Mouse (Mus musculus): ENCODE measurements around the gene Ccdc88a. TPM values are rescaled to one million over a fixed set of nuclear protein-coding genes. Genes with fewer than 3 reads are reported as not detected.

Gene Ccdc88a
- polyA plus RNA-seq, 1 experiment from 2014 or later, result 41.3 TPM

- WGBS, result 89% methylated on average over 2 of the region's 2 CpGs
Measured at GRCm38 (mm10) chr11:29400374-29400773, 26.9 kb downstream of the Ccdc88a start.

DNA sequence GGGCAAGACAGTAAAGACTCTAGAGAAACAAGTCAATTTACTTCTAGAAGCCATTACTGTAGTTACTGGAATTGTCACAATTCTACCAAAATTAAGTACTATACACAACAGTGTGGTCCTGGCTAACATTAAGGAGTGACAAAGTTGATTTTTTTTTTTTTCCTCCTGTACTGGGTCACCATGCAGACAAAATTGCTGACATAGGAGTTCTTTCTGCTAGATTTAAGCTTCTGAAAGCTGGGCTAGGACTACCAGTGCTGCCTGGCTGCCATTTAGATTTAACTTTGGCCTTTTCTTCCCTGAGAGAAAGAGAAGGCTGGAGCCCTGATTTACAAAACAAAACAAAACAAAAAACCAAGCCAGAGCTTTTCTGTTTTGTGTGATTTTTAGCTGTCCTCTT is 32.8 kb downstream of the Ccdc88a start:
- no peak for DNase-seq (ENCODE audit: low spot score)
- ATAC-seq, result no peak
- Histone ChIP-seq H3K27ac (ENCODE audit: low read depth, low read length) (no peak overlapping the region), H3K36me3 (ENCODE audit: control insufficient read depth, insufficient read depth, low read length) (0 out of 2 replicates have a peak, but pooled peaks cover 2% of the 10 kb centered on the region), H3K4me2 (ENCODE audit: low read length) (no peak overlapping the region), H3K27me3 (replicated peaks; ENCODE audit: control insufficient read depth, insufficient read depth, low read length) (no peaks in the 10 kb centered on the region), H3K4me1 (ENCODE audit: control insufficient read depth, insufficient read depth, low read length) (no peaks in the 10 kb centered on the region), H3K9me3 (replicated peaks; ENCODE audit: control insufficient read depth, low read length) (no peaks in the 10 kb centered on the region), H3K9ac (ENCODE audit: low read length) (no peak overlapping the region), H3K4me3 (ENCODE audit: low read depth, low read length) (no peak overlapping the region)

More at GRCm38 (mm10) chr11:29400374-29400773, 26.9 kb downstream of the Ccdc88a start:
- Histone ChIP-seq H3K9me3 (replicated peaks; ENCODE audit: control insufficient read depth, low read length) (no peaks in the 10 kb centered on the region), H3K4me1 (ENCODE audit: control insufficient read depth, insufficient read depth, low read length) (no peaks in the 10 kb centered on the region), H3K9ac (ENCODE audit: low read length) (no peak overlapping the region), H3K27me3 (replicated peaks; ENCODE audit: control insufficient read depth, insufficient read depth, low read length) (no peaks in the 10 kb centered on the region), H3K27ac (ENCODE audit: low read depth, low read length) (no peak overlapping the region), H3K4me3 (ENCODE audit: low read depth, low read length) (no peak overlapping the region), H3K36me3 (ENCODE audit: control insufficient read depth, insufficient read depth, low read length) (0 out of 2 replicates have a peak, but pooled peaks cover 2% of the 10 kb centered on the region), H3K4me2 (ENCODE audit: low read length) (no peak overlapping the region)
- ATAC-seq, result no peak
- DNase-seq (ENCODE audit: low spot score), result no peak

- WGBS, result 94% methylated on average over 3 of the region's 3 CpGs
Measured at GRCm38 (mm10) chr11:29423496-29423895, 50.0 kb downstream of the Ccdc88a start.

GRCm38 (mm10) chr11:29428774-29429173 is 55.3 kb downstream of the Ccdc88a start:
- DNase-seq (ENCODE audit: low spot score) (peak; percentile 67), ATAC-seq (0 out of 2 replicates have a peak, but pooled peaks have one; percentile 29)
- H3K9me3 ChIP-seq (replicated peaks; ENCODE audit: control insufficient read depth, low read length), result no peaks in the 10 kb centered on the region
- H3K4me3 ChIP-seq (ENCODE audit: low read depth, low read length), result no peak overlapping the region
- peaks cover 24% of the 10 kb centered on the region for H3K36me3 ChIP-seq (ENCODE audit: control insufficient read depth, insufficient read depth, low read length)
- H3K9ac ChIP-seq (ENCODE audit: low read length), result no peak overlapping the region
- H3K4me1 ChIP-seq (ENCODE audit: control insufficient read depth, insufficient read depth, low read length), result no peaks in the 10 kb centered on the region
- H3K4me2 ChIP-seq (ENCODE audit: low read length), result no peak overlapping the region
- 82% methylated on average over 3 of the region's 3 CpGs for WGBS
- no peak overlapping the region for H3K27ac ChIP-seq (ENCODE audit: low read depth, low read length)
- H3K27me3 ChIP-seq (replicated peaks; ENCODE audit: control insufficient read depth, insufficient read depth, low read length), result no peaks in the 10 kb centered on the region

More at GRCm38 (mm10) chr11:29423496-29423895, 50.0 kb downstream of the Ccdc88a start:
- Histone ChIP-seq H3K9me3 (replicated peaks; ENCODE audit: control insufficient read depth, low read length) (no peaks in the 10 kb centered on the region), H3K4me3 (ENCODE audit: low read depth, low read length) (no peak overlapping the region), H3K9ac (ENCODE audit: low read length) (no peak overlapping the region), H3K27me3 (replicated peaks; ENCODE audit: control insufficient read depth, insufficient read depth, low read length) (no peaks in the 10 kb centered on the region), H3K4me1 (ENCODE audit: control insufficient read depth, insufficient read depth, low read length) (no peaks in the 10 kb centered on the region), H3K27ac (ENCODE audit: low read depth, low read length) (no peak overlapping the region), H3K4me2 (ENCODE audit: low read length) (no peak overlapping the region), H3K36me3 (ENCODE audit: control insufficient read depth, insufficient read depth, low read length) (peaks cover 6% of the 10 kb centered on the region)
- ATAC-seq (no peak), DNase-seq (ENCODE audit: low spot score) (no peak)

DNA sequence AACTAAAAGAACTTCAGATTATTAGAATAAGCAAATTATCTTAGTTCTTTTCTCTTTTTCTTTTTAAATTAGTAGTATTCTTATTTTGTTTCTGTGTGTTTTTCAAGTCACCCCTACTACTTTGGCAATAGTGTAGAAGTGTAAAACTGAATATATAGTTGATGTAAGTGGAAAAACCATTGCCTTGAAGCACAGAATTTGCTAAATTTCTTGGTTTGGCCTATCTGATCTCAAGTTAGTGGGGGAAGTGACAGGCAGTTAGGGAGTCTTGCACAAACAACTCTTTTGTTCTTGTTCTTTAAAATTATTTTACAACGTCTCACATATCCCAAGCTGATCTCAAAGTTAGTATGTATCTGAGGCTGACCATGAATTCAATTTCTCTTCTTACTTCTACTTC is 57.6 kb downstream of the Ccdc88a start:
- H3K27me3 ChIP-seq (replicated peaks; ENCODE audit: control insufficient read depth, insufficient read depth, low read length), result no peaks in the 10 kb centered on the region
- ATAC-seq, result no peak
- no peak overlapping the region for H3K27ac ChIP-seq (ENCODE audit: low read depth, low read length)
- peaks cover 19% of the 10 kb centered on the region; the same call in 1 of the 2 replicates for H3K36me3 ChIP-seq (ENCODE audit: control insufficient read depth, insufficient read depth, low read length)
- no peak overlapping the region for H3K9ac ChIP-seq (ENCODE audit: low read length)
- no peak for DNase-seq (ENCODE audit: low spot score)
- H3K4me3 ChIP-seq (ENCODE audit: low read depth, low read length), result no peak overlapping the region
- no peak overlapping the region for H3K4me2 ChIP-seq (ENCODE audit: low read length)
- H3K4me1 ChIP-seq (ENCODE audit: control insufficient read depth, insufficient read depth, low read length), result no peaks in the 10 kb centered on the region
- no peaks in the 10 kb centered on the region for H3K9me3 ChIP-seq (replicated peaks; ENCODE audit: control insufficient read depth, low read length)
- WGBS, result 91% methylated on average over 1 of the region's 1 CpGs

GRCm38 (mm10) chr11:29448741-29449140 is 75.3 kb downstream of the Ccdc88a start:
- H3K27me3 ChIP-seq (replicated peaks; ENCODE audit: control insufficient read depth, insufficient read depth, low read length), result no peaks in the 10 kb centered on the region
- no peaks in the 10 kb centered on the region for H3K9me3 ChIP-seq (replicated peaks; ENCODE audit: control insufficient read depth, low read length)
- WGBS, result 65% methylated on average over 2 of the region's 2 CpGs
- H3K36me3 ChIP-seq (ENCODE audit: control insufficient read depth, insufficient read depth, low read length), result peaks cover 4% of the 10 kb centered on the region; the same call in 1 of the 2 replicates
- H3K9ac ChIP-seq (ENCODE audit: low read length), result no peak overlapping the region
- no peak overlapping the region for H3K4me2 ChIP-seq (ENCODE audit: low read length)
- H3K4me3 ChIP-seq (ENCODE audit: low read depth, low read length), result no peak overlapping the region
- no peak overlapping the region for H3K27ac ChIP-seq (ENCODE audit: low read depth, low read length)
- H3K4me1 ChIP-seq (ENCODE audit: control insufficient read depth, insufficient read depth, low read length), result no peaks in the 10 kb centered on the region
- ATAC-seq (peak; percentile 94), DNase-seq (ENCODE audit: low spot score) (peak; percentile 73)

- Histone ChIP-seq H3K4me2 (ENCODE audit: low read length) (no peak overlapping the region), H3K36me3 (ENCODE audit: control insufficient read depth, insufficient read depth, low read length) (peaks cover 32% of the 10 kb centered on the region), H3K27ac (ENCODE audit: low read depth, low read length) (no peak overlapping the region), H3K9me3 (replicated peaks; ENCODE audit: control insufficient read depth, low read length) (no peaks in the 10 kb centered on the region), H3K27me3 (replicated peaks; ENCODE audit: control insufficient read depth, insufficient read depth, low read length) (no peaks in the 10 kb centered on the region), H3K4me1 (ENCODE audit: control insufficient read depth, insufficient read depth, low read length) (no peaks in the 10 kb centered on the region), H3K4me3 (ENCODE audit: low read depth, low read length) (no peak overlapping the region), H3K9ac (ENCODE audit: low read length) (no peak overlapping the region)
- DNase-seq (ENCODE audit: low spot score) (no peak), ATAC-seq (no peak)
Measured at GRCm38 (mm10) chr11:29474676-29475075, 101.2 kb downstream of the Ccdc88a start.

DNA sequence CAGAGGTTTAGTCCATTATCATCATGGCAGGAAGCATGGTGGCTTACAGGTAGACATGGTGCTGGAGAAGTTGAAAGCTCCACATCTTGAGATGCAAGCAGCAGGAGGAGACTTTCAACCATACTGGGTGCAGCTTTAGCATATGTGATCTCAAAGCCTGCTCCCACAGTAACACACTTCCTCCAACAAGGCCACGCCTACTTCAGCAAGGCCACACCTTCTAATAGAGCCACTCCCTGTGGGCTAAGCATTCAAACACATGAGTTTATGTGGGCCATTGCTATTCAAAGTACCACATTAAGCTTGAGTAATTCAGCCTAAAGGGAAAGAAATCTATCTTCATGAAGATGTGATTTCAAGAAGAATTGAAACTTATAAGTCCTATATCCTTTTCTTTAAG is 119.7 kb downstream of the Ccdc88a start:
- Histone ChIP-seq H3K4me1 (ENCODE audit: control insufficient read depth, insufficient read depth, low read length) (no peaks in the 10 kb centered on the region), H3K4me2 (ENCODE audit: low read length) (no peak overlapping the region), H3K36me3 (ENCODE audit: control insufficient read depth, insufficient read depth, low read length) (peaks cover 45% of the 10 kb centered on the region), H3K9ac (ENCODE audit: low read length) (no peak overlapping the region), H3K27ac (ENCODE audit: low read depth, low read length) (no peak overlapping the region), H3K9me3 (replicated peaks; ENCODE audit: control insufficient read depth, low read length) (no peaks in the 10 kb centered on the region), H3K27me3 (replicated peaks; ENCODE audit: control insufficient read depth, insufficient read depth, low read length) (no peaks in the 10 kb centered on the region), H3K4me3 (ENCODE audit: low read depth, low read length) (no peak overlapping the region)
- no peak for ATAC-seq
- no peak for DNase-seq (ENCODE audit: low spot score)
- WGBS, result 94% methylated on average over 1 of the region's 1 CpGs

- DNase-seq (ENCODE audit: low spot score) (no peak), ATAC-seq (no peak)
- H3K9me3 ChIP-seq (replicated peaks; ENCODE audit: control insufficient read depth, low read length), result no peaks in the 10 kb centered on the region
- WGBS, result 89% methylated on average over 3 of the region's 3 CpGs
- H3K4me3 ChIP-seq (ENCODE audit: low read depth, low read length), result no peak overlapping the region
- no peaks in the 10 kb centered on the region for H3K4me1 ChIP-seq (ENCODE audit: control insufficient read depth, insufficient read depth, low read length)
- H3K9ac ChIP-seq (ENCODE audit: low read length), result no peak overlapping the region
- H3K36me3 ChIP-seq (ENCODE audit: control insufficient read depth, insufficient read depth, low read length), result peaks cover 43% of the 10 kb centered on the region
- H3K27ac ChIP-seq (ENCODE audit: low read depth, low read length), result no peak overlapping the region
- H3K27me3 ChIP-seq (replicated peaks; ENCODE audit: control insufficient read depth, insufficient read depth, low read length), result no peaks in the 10 kb centered on the region
- H3K4me2 ChIP-seq (ENCODE audit: low read length), result no peak overlapping the region
Measured at GRCm38 (mm10) chr11:29496962-29497361, 123.5 kb downstream of the Ccdc88a start.

Data from forebrain, embryonic 14.5 days (tissue).